Mouse (Mus musculus) embryonic stem cell, embryonic (primary cell): ENCODE measurements around the gene 4930544D05Rik.

Experiments
- CTCF ChIA-PET, 4 experiments: fragments of 300-600 bp in 2 of 4; fragments of 350-600 bp in 2 of 4; sonication (Branson Sonifier 250); formaldehyde crosslinking; loops; one replicate each; lab custom pipeline; 2022; ENCODE audit warnings: inconsistent platforms in 2 of 4; lab: Charles Lee
- POLR2A ChIA-PET, 4 experiments: fragments of 300-600 bp in 2 of 4; fragments of 350-600 bp in 2 of 4; sonication (Branson Sonifier 250); formaldehyde crosslinking; loops; one replicate each; lab custom pipeline; 2022; ENCODE audit warnings: antibody characterized with exemption in 4 of 4, inconsistent platforms in 1 of 4; lab: Charles Lee

Gene 4930544D05Rik

GRCm38 (mm10) chr11:70654198-70654922 is 38.7 kb downstream of the 4930544D05Rik start, which contains the start of gene Pfn1:
Pfn1 (minus strand) TSS chr11:70654644.
- CTCF ChIA-PET: interaction anchor here in 2 of 4 experiments (0.6 to 1.4 kb wide), 2 partner anchors 15 to 76 kb away, joined by 3 to 5 read pairs; partner anchors contain the start of gene Spag7 (in 1 of the 2)
- POLR2A ChIA-PET: interaction anchor here (0.5 to 23.0 kb wide), 18 partner anchors 2 to 223 kb away, joined by 3 to 737 read pairs (median 4); partner anchors contain the start of genes Spag7 (in 4 of the 4), Eno3 (in 1 of the 4), Gp1ba (in 1 of the 4) and Inca1 (in 1 of the 4)

- CTCF ChIA-PET: interaction anchor here in 2 of 4 experiments (1.1 to 1.4 kb wide), 2 partner anchors 14 to 15 kb away, joined by 3 to 5 read pairs; partner anchors contain the start of gene Spag7 (in 1 of the 2)
- POLR2A ChIA-PET: interaction anchor here (0.9 to 23.0 kb wide), 17 partner anchors 3 to 223 kb away, joined by 3 to 737 read pairs (median 4); partner anchors contain the start of genes Spag7 (in 4 of the 4), Rnf167 (in 3 of the 4), Slc25a11 (in 3 of the 4) and Arrb2 (in 1 of the 4)
Observed at GRCm38 (mm10) chr11:70654923-70655570, 39.4 kb downstream of the 4930544D05Rik start.

- CTCF ChIA-PET: interaction anchor here in 3 of 4 experiments (0.6 to 4.2 kb wide), 5 partner anchors 9 to 31 kb away, joined by 3 to 26 read pairs (median 4); partner anchors contain the start of genes Rnf167 (in 1 of the 3), Slc25a11 (in 1 of the 3) and Spag7 (in 1 of the 3)
- POLR2A ChIA-PET: interaction anchor here (0.8 to 23.0 kb wide), 20 partner anchors 4 to 364 kb away, joined by 3 to 737 read pairs (median 4); partner anchors contain the start of genes Spag7 (in 4 of the 4), Rnf167 (in 3 of the 4), Slc25a11 (in 3 of the 4) and 4930544D05Rik (in 2 of the 4)
Observed at GRCm38 (mm10) chr11:70655571-70656455, 40.2 kb downstream of the 4930544D05Rik start.

GRCm38 (mm10) chr11:70656456-70656927 is 40.8 kb downstream of the 4930544D05Rik start:
- ChIA-PET POLR2A (interaction anchor here (0.8 to 23.0 kb wide), 11 partner anchors 5 to 364 kb away, joined by 3 to 737 read pairs (median 34); partner anchors contain the start of genes Spag7 (in 4 of the 4), 4930544D05Rik (in 2 of the 4), Rnf167 (in 2 of the 4) and Slc25a11 (in 2 of the 4)), CTCF (interaction anchor here in 3 of 4 experiments (0.6 to 4.2 kb wide), 4 partner anchors 9 to 31 kb away, joined by 3 to 26 read pairs (median 4); partner anchors contain the start of genes Rnf167 (in 1 of the 3), Slc25a11 (in 1 of the 3) and Spag7 (in 1 of the 3))

- ChIA-PET CTCF (interaction anchor here in 1 of 4 experiments (4.2 kb wide), 1 partner anchor 13 kb away, joined by 26 read pairs; the partner anchor contains the start of gene Spag7), POLR2A (interaction anchor here (1.2 to 23.0 kb wide), 10 partner anchors 5 to 42 kb away, joined by 3 to 737 read pairs (median 61); partner anchors contain the start of genes Spag7 (in 4 of the 4), Rnf167 (in 2 of the 4), Slc25a11 (in 2 of the 4) and 4930544D05Rik (in 1 of the 4))
Observed at GRCm38 (mm10) chr11:70656964-70657363, 41.3 kb downstream of the 4930544D05Rik start, which contains the start of gene Eno3. Eno3 (plus strand) TSS chr11:70657202.

- ChIA-PET CTCF (interaction anchor here in 1 of 4 experiments (4.2 kb wide), 1 partner anchor 12 kb away, joined by 26 read pairs; the partner anchor contains the start of gene Spag7), POLR2A (interaction anchor here (0.9 to 23.0 kb wide), 9 partner anchors 6 to 86 kb away, joined by 3 to 737 read pairs (median 88); partner anchors contain the start of genes Spag7 (in 4 of the 4), Rnf167 (in 2 of the 4), Slc25a11 (in 2 of the 4) and Eno3 (in 1 of the 4))
Observed at GRCm38 (mm10) chr11:70657573-70657972, 41.9 kb downstream of the 4930544D05Rik start.

GRCm38 (mm10) chr11:70657991-70658390 is 42.3 kb downstream of the 4930544D05Rik start:
- ChIA-PET POLR2A (interaction anchor here in 3 of 4 experiments (0.9 to 23.0 kb wide), 8 partner anchors 6 to 86 kb away, joined by 3 to 737 read pairs (median 117); partner anchors contain the start of genes Spag7 (in 3 of the 3), Rnf167 (in 2 of the 3), Slc25a11 (in 2 of the 3) and Eno3 (in 1 of the 3)), CTCF (interaction anchor here in 2 of 4 experiments (0.6 to 4.2 kb wide), 2 partner anchors 12 to 16 kb away, joined by 9 to 26 read pairs; partner anchors contain the start of gene Spag7 (in 1 of the 2))

- CTCF ChIA-PET: interaction anchor here in 3 of 4 experiments (0.6 to 4.2 kb wide), 6 partner anchors 8 to 29 kb away, joined by 3 to 26 read pairs (median 7); partner anchors contain the start of gene Spag7 (in 2 of the 3)
- POLR2A ChIA-PET: interaction anchor here (0.8 to 23.0 kb wide), 19 partner anchors 6 to 259 kb away, joined by 3 to 737 read pairs (median 4); partner anchors contain the start of genes Spag7 (in 3 of the 4), Rnf167 (in 2 of the 4), Slc25a11 (in 2 of the 4) and Eno3 (in 1 of the 4)
Observed at GRCm38 (mm10) chr11:70658521-70658920, 42.9 kb downstream of the 4930544D05Rik start.

GRCm38 (mm10) chr11:70658942-70659341 is 43.3 kb downstream of the 4930544D05Rik start:
- ChIA-PET CTCF (interaction anchor here in 2 of 4 experiments (0.6 to 4.2 kb wide), 6 partner anchors 8 to 246 kb away, joined by 3 to 26 read pairs (median 4); partner anchors contain the start of gene Spag7 (in 2 of the 2)), POLR2A (interaction anchor here (0.5 to 23.0 kb wide), 25 partner anchors 6 to 437 kb away, joined by 3 to 737 read pairs (median 4); partner anchors contain the start of genes Rnf167 (in 4 of the 4), Slc25a11 (in 3 of the 4), Spag7 (in 3 of the 4) and Psmb6 (in 2 of the 4))

- CTCF ChIA-PET: interaction anchor here in 2 of 4 experiments (0.5 to 1.5 kb wide), 2 partner anchors 8 to 39 kb away, joined by 4 to 8 read pairs; partner anchors contain the start of gene Spag7 (in 1 of the 2)
- POLR2A ChIA-PET: interaction anchor here (0.9 to 23.0 kb wide), 11 partner anchors 4 to 33 kb away, joined by 3 to 737 read pairs (median 10); partner anchors contain the start of genes Spag7 (in 3 of the 4), Camta2 (in 2 of the 4), Rnf167 (in 2 of the 4) and Slc25a11 (in 2 of the 4)
Observed at GRCm38 (mm10) chr11:70660571-70660970, 44.9 kb downstream of the 4930544D05Rik start.

- ChIA-PET POLR2A (interaction anchor here in 3 of 4 experiments (1.0 to 23.0 kb wide), 10 partner anchors 2 to 36 kb away, joined by 3 to 737 read pairs (median 9); partner anchors contain the start of genes Eno3 (in 2 of the 3), Pfn1 (in 2 of the 3), Rnf167 (in 2 of the 3) and Slc25a11 (in 2 of the 3)), CTCF (no interaction called here)
Observed at GRCm38 (mm10) chr11:70663101-70663500, 47.5 kb downstream of the 4930544D05Rik start.

- ChIA-PET POLR2A (interaction anchor here in 3 of 4 experiments (1.0 to 20.9 kb wide), 8 partner anchors 10 to 29 kb away, joined by 3 to 737 read pairs (median 78); partner anchors contain the start of genes Eno3 (in 3 of the 3), Pfn1 (in 3 of the 3), Rnf167 (in 3 of the 3) and Slc25a11 (in 3 of the 3)), CTCF (interaction anchor here in 1 of 4 experiments (0.6 kb wide), 2 partner anchors 100 to 140 kb away, joined by 4 to 5 read pairs; no protein-coding TSS in a partner anchor)
Observed at GRCm38 (mm10) chr11:70663957-70664356, 48.3 kb downstream of the 4930544D05Rik start.

GRCm38 (mm10) chr11:70664741-70665140 is 49.1 kb downstream of the 4930544D05Rik start:
- POLR2A ChIA-PET: interaction anchor here in 3 of 4 experiments (0.5 to 20.9 kb wide), 12 partner anchors 11 to 664 kb away, joined by 3 to 737 read pairs (median 4); partner anchors contain the start of genes Eno3 (in 3 of the 3), Pfn1 (in 3 of the 3), Rnf167 (in 3 of the 3) and Slc25a11 (in 3 of the 3)
- CTCF ChIA-PET: interaction anchor here in 1 of 4 experiments (0.6 kb wide), 1 partner anchor 101 kb away, joined by 4 read pairs; no protein-coding TSS in a partner anchor
